Mouse (Mus musculus): ENCODE measurements at regions not wholly inside any gene's neighbourhood (a gene's known extent, or its start where the extent isn't known, plus 50 kb on each side); places are given as distances from the start of the nearest gene placed in this dataset.
"Not testable (repeated sequence)": the region's sequence is repeated elsewhere in the genome, so short reads cannot be mapped to it uniquely, and the experiment has no call there.

DNA sequence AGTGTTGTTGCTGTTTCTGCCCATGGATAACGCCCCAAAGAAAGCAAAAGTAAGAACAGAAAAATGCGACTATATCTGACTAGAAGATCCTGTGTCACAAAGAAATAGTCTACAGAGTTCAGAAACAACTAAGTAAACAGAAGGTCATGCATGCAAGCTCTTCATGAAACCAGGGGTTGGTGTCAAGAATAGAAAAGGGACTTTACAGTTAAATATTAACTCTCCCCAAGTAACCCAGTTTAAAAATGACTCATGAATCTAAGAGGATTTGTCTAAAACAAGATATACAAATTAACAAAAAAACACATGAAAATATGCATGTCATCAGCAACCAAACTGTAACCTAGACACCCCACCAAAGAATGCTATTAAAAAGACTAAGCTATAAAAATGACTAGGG, 381.4 kb upstream of the Ptger4 start:
- DNase-seq (ENCODE audit: inconsistent ontology term), result no peak

GRCm38 (mm10) chr15:5646673-5647072, 402.7 kb upstream of the Ptger4 start:
- no peak for DNase-seq (ENCODE audit: inconsistent ontology term)

- no peak for DNase-seq (ENCODE audit: inconsistent ontology term)
These were observed 414.8 kb upstream of the Ptger4 start for GRCm38 (mm10) chr15:5658796-5659195.

DNA sequence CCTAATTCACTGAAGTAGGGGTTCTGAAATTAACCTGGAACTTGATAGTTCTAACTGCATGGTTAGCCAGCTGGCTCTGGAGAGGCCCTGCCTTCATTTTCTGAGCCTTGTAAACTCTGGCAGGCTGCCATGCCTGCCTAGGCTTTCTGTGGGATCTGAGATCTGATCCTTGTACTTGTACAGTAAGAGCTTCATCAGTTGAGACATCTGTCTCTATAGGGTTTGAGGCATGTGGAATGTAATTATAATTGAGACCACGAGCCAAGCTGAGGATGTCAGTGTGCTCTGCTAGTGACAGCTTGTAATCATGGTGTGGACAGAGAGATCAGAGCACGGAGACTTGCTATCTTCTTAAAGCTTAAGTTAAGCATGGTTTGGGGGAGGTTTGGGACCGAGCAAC, 416.8 kb upstream of the Ptger4 start:
- DNase-seq (ENCODE audit: inconsistent ontology term), result no peak

- peak; percentile 13 for DNase-seq (ENCODE audit: inconsistent ontology term)
These were observed 427.8 kb upstream of the Ptger4 start for GRCm38 (mm10) chr15:5671781-5672180.

GRCm38 (mm10) chr15:5676704-5677103, 432.7 kb upstream of the Ptger4 start:
- DNase-seq (ENCODE audit: inconsistent ontology term), result no peak

GRCm38 (mm10) chr15:5693810-5694209, 449.8 kb upstream of the Ptger4 start:
- no peak for DNase-seq (ENCODE audit: inconsistent ontology term)

DNA sequence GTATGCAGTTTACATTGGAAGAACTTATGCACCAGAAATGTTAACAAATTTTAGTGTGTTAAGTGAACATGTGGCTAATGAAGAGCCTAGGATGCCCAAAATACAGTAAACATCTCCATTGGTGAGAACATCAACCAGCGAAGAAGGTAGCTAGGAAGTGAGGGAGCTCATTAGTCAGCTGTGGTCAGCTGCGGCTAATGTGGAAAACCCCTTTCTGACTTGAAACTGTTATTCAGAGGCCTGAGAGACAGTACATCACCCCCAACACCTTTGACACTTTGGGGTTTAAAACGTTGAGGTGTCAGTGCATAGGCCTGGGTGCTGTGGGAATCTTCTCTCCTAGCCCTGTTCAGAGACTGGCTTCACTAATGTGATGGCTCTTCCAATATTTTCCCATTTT, 451.0 kb upstream of the Ptger4 start:
- DNase-seq (ENCODE audit: inconsistent ontology term), result no peak

GRCm38 (mm10) chr15:5708454-5708853, 464.5 kb upstream of the Ptger4 start:
- no peak for DNase-seq (ENCODE audit: inconsistent ontology term)

DNA sequence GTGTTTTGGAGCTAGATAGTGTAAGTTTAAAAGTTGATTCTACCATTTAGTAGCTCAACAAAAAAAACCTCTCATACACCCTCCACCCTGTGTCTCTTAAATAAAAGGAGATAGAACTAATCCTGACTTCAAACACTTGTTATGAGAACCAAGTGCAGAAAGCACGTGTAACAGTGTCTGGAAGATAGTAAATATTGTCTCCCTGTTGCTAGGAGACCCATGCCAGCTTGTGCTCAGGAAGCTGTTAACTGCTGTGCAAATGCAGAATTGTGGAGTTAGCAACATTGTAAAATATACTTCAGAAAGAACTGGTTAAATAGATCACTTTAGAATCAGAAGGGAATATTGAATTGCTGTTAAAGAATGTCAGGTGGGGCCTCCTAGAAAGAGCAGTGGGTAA, 496.7 kb upstream of the Ptger4 start:
- no peak for DNase-seq (ENCODE audit: inconsistent ontology term)

GRCm38 (mm10) chr15:5743893-5744292, 499.9 kb upstream of the Ptger4 start:
- no peak for DNase-seq (ENCODE audit: inconsistent ontology term)

DNA sequence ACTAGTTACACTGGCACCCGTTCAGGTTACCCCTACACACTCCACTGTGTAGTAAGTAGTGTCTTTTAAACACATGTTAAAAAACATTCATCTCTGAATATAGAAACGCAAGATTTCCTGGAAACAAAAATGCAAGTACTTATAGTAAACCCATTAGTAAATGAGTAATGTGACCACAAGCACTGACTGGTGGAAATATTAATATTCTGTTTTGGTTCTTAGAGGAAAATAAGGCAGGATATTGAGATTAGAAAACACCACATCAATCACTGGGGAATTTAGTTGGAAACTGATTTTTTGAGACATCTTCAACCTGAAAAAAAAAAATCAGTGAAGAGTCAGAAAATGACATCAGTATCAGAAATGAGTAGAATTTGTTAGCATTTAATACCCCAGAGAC, 514.7 kb upstream of the Ptger4 start:
- DNase-seq (ENCODE audit: inconsistent ontology term), result no peak

- no peak for DNase-seq (ENCODE audit: inconsistent ontology term)
These were observed 518.2 kb upstream of the Ptger4 start for GRCm38 (mm10) chr15:5762216-5762615.

DNA sequence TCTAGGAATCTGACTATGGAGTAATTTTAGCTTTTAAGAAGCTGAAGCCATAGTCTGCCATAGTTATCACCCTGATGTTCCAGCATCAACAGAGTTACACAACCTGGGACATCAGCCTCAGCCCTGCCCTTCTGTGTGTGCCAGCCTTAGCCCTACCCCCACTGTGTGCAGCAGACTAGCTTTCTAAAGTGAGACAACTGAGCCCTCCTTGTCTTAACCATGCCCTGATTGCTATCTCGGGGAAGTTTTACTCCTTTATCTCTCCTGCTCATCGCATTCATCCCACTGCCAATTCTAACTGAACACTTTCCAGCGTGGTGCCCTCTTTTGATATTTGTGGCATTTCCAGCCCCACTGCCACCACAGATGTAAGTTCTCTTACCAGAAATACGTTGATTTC, 522.5 kb upstream of the Dab2 start:
- DNase-seq (ENCODE audit: inconsistent ontology term), result no peak

- no peak for DNase-seq (ENCODE audit: inconsistent ontology term)
These were observed 499.7 kb upstream of the Dab2 start for GRCm38 (mm10) chr15:5799917-5800316.

DNA sequence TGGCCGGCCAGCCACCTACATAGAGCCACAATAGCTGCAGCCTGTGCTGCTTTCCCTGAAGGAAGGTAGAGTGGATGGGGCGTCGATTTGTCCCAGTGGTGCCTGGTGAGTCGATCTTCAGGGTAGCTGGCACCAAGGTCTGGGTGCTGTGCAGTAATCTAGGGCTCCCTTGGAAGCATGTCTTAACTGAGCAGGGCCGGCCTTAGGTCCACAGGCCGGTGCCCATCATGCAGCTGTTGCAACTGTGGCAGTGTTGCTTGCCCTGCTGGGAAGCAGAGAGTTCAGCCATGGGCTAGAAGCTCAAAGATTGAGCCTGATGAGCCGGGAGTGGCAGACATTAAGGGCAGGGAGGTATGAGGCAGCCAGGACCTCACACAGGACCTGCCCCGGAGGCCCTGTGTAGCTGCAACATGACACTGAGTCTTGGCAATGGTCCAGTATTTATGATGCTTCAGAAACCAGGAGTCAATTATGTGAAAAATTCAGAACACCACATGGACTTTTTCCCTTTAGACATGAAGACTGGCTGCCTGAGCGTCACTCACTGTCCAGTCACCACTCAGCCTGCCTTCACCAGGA, 488.3 kb upstream of the Dab2 start:
- DNase-seq (ENCODE audit: inconsistent ontology term), result peak; percentile 40

GRCm38 (mm10) chr15:5811958-5812357, 487.6 kb upstream of the Dab2 start:
- DNase-seq (ENCODE audit: inconsistent ontology term), result no peak

GRCm38 (mm10) chr15:5817901-5818576, 481.5 kb upstream of the Dab2 start:
- no peak for DNase-seq (ENCODE audit: inconsistent ontology term)

GRCm38 (mm10) chr15:5839963-5840362, 459.6 kb upstream of the Dab2 start:
- no peak for DNase-seq (ENCODE audit: inconsistent ontology term)

DNA sequence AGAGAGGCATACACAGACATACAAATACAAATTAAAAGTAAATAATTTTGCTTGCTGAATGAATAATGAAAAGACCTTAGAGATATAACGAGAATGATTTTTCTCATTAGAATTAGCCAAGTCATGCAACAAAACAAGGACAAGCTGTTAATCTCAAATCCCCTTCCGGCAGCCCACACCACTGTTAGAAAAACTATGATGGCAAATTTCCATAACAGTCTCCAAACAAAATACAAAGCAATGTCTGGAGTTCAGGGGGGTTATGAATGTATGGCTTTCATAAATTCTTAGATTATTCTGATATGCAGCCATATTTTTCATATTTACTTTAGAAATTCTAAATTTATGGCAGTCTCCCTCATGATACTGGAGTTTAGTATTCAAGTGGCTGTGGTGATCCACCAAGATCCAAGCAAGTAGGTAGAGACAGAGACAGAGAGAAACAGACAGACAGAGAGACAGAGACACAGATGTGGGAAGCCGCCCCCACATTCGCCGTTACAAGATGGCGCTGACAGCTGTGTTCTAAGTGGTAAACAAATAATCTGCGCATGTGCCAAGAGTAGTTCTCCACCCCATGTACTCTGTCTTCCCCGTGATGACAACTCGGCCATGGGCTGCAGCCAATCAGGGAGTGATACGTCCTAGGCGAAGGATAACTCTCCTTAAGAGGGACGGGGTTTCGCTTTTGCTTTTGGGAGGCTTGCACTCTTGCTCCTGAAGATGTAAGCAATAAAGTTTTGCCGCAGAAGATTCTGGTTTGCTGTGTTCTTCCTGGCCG, 458.0 kb upstream of the Dab2 start:
- DNase-seq (ENCODE audit: inconsistent ontology term), result not testable (repeated sequence)

DNA sequence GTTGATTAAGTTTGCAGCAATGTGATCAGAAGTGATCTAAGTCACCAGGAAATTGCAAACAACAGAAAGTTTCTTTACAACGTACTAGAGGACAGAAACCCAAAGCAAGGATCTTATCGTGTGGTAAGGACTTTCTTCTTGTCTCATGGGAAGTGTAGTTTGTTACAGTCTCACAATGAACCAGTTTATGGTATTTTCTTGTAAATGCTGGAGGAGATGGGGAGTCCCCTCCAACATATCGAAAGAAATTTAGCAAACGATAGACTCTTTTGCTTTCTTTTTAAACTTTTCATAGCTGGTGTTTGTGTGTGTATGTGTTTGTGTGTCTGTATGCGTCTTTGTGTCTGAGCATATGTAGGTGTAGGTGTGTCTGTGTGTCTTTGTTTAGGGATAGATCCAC, 453.0 kb upstream of the Dab2 start:
- no peak for DNase-seq (ENCODE audit: inconsistent ontology term)

- DNase-seq (ENCODE audit: inconsistent ontology term), result no peak
These were observed 452.0 kb upstream of the Dab2 start for GRCm38 (mm10) chr15:5847413-5848100.

All from Muller cell, postnatal 12 days (primary cell).